Mouse (Mus musculus) layer of hippocampus, adult 2 months (tissue): ENCODE data around the gene Ccdc142. TPM values are rescaled to one million over a fixed set of nuclear protein-coding genes. Genes with fewer than 3 reads are reported as not detected.

Source experiments
- DNase-seq, 2 experiments: peaks; one replicate each; pipeline ENCODE4 v3.0.0; 2022; ENCODE audit warnings: low spot score in 2 of 2
- H3K27ac ChIP-seq: fragments of 200-600 bp; 2 replicates; pipeline ENCODE4 v1.8.1; 2022
- H3K4me3 ChIP-seq: fragments of 200-600 bp; 2 replicates; pipeline ENCODE4 v1.8.1; 2022; ENCODE audit warnings: mild to moderate bottlenecking
- CTCF ChIP-seq: fragments of 200-600 bp; conservative IDR thresholded peaks from 2 replicates; pipeline ENCODE4 v1.8.1; 2022; ENCODE audit warnings: antibody characterized with exemption, mild to moderate bottlenecking, moderate library complexity
- total RNA-seq, 2 experiments: library from RNA; stranded (reverse); gene quantifications; 2 replicates each; pipeline ENCODE4 v1.2.3; 2021

Ccdc142 gene
- total RNA-seq, 2 experiments from 2014 or later: 7.7 to 9.1 TPM

DNA sequence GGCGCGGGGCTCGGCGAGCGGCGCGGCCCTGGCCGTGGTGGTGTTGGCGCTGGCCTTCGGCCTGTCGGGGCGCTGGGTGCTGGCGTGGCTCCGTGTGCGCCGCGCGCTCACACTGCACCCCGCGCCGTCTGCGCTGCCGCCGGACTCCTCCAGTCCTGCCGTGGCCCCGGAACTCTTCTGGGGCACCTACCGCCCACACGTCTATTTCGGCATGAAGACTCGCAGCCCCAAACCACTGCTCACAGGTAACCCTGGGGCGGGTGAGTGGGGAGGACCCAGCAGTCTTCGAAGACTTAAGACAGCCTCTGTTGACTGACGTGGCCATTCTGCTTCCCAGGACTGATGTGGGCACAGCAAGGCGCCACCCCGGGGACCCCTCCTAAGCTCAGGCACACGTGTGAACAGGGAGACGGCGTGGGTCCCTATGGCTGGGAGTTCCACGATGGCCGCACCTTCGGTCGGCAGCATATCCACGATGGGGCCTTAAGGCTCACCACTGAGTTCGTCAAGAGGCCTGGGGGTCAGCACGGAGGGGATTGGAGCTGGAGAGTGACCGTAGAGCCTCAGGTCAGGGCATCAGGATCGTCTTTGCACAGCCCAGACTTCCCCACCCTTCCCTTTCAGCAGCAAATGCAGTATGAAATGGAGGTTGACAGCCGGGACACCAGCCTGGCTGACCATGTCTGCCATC, 14.4 kb downstream of the Ccdc142 start:
- H3K4me3 ChIP-seq: peak overlapping the region; percentile 88
- no peak for TF ChIP-seq CTCF
- peak overlapping the region; percentile 84 for H3K27ac ChIP-seq
- DNase-seq: no peak

GRCm38 (mm10) chr6:83116373-83117164, 15.2 kb downstream of the Ccdc142 start:
- H3K27ac ChIP-seq: peak overlapping the region; percentile 84
- H3K4me3 ChIP-seq: peak overlapping the region; percentile 88
- no peak for DNase-seq
- TF ChIP-seq CTCF: no peak

- no peak for DNase-seq
- TF ChIP-seq CTCF: no peak
- no peak overlapping the region for H3K27ac ChIP-seq
These were observed 15.7 kb downstream of the Ccdc142 start for GRCm38 (mm10) chr6:83117165-83117438.

GRCm38 (mm10) chr6:83117616-83118015, 16.2 kb downstream of the Ccdc142 start:
- Histone ChIP-seq H3K4me3 (no peak overlapping the region), H3K27ac (no peak overlapping the region)
- no peak for TF ChIP-seq CTCF
- DNase-seq: no peak

More at GRCm38 (mm10) chr6:83117165-83117438, 15.7 kb downstream of the Ccdc142 start:
- H3K4me3 ChIP-seq: no peak overlapping the region

DNA sequence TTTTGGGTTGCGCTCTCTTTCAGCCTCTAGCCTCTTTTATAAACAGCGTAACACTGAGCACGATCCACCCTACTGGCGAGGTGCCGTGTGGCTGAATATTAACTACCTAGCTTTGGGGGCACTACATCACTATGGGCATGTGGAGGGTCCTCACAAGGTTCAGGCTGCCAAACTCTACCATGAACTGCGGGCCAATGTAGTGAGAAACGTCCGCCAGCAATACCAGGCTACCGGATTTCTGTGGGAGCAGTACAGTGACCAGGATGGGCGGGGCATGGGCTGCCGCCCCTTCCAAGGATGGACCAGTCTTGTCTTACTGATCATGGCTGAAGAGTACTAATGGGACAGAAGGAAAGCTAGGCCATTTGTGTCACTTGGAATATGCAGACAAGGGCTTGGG, 17.0 kb downstream of the Ccdc142 start:
- no peak overlapping the region for H3K4me3 ChIP-seq
- DNase-seq: no peak
- TF ChIP-seq CTCF: no peak
- no peak overlapping the region for H3K27ac ChIP-seq

GRCm38 (mm10) chr6:83118825-83119733, 17.7 kb downstream of the Ccdc142 start:
- Histone ChIP-seq H3K4me3 (no peak overlapping the region), H3K27ac (no peak overlapping the region)
- DNase-seq: no peak
- no peak for TF ChIP-seq CTCF

GRCm38 (mm10) chr6:83119734-83120051, 18.3 kb downstream of the Ccdc142 start:
- TF ChIP-seq CTCF: no peak
- DNase-seq: no peak
- Histone ChIP-seq H3K27ac (no peak overlapping the region), H3K4me3 (no peak overlapping the region)

DNA sequence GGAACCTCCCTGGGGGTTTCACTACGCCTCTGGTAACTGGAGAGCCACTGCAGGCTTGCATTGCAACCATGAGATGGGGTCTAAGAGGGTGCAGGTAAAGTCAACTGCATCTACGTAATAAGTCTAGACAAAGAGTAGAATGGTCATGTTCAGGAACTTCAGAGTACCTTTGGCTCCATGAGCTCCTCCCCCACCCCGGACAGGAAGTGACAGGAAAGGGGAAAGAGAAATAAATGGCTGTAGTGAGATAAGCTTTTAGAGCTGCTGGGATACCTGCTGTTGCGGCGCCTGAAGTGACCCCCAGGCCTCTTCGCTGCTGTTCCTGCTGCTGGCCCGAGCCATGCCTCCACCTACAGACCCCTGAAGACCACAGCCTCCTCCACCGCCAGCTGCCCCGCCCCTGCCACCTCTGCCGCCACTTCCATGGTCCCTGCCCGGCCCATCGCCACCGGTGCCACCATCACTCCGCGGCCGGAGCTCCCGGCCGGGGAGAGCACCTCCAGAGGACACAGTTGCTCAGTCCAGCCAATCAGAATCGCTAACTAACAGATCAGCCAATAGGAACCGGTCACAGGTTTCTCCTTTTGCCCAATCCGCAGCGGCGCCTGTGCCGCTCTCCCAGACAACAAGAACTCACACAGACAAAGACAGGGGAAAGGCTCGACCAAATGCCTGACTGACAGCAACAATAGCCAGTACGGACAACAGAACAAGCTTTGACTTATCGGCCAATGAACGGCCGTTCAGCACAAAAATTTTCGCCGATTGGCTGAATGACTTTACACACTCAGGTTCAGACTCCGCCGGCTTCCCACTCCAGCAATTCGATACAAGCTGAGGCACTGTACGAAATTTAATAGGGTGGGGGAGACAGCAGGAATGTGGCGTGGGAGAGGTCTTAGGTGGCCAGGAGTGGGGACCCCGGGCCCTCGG, 19.8 kb downstream of the Ccdc142 start, which contains the start of gene Wbp1:
Gene Wbp1 (minus strand): TSS at position 630 of the 933 bp plus-strand sequence.
- H3K27ac ChIP-seq: peak within 1 kb of the TSS; percentile 89
- peak; percentile 90 to 98 for DNase-seq
- peak within 1 kb of the TSS; percentile 72 for H3K4me3 ChIP-seq
- TF ChIP-seq CTCF: peak; percentile 34; the same call in 1 of the 2 replicates

GRCm38 (mm10) chr6:83121863-83122710, 20.7 kb downstream of the Ccdc142 start:
- H3K4me3 ChIP-seq: peak overlapping the region; percentile 72
- TF ChIP-seq CTCF: peak; percentile 15; the same call in 1 of the 2 replicates
- peak in 1 of 2 experiments; percentile 10 for DNase-seq
- H3K27ac ChIP-seq: peak overlapping the region; percentile 86

- no peak overlapping the region for H3K4me3 ChIP-seq
These were observed 21.6 kb downstream of the Ccdc142 start for GRCm38 (mm10) chr6:83122961-83123360.

GRCm38 (mm10) chr6:83124851-83125312, 23.5 kb downstream of the Ccdc142 start:
- DNase-seq: peak; percentile 88 to 89
- TF ChIP-seq CTCF: no peak
- peak overlapping the region; percentile 96 for H3K4me3 ChIP-seq
- H3K27ac ChIP-seq: peak overlapping the region; percentile 84

More at GRCm38 (mm10) chr6:83122961-83123360, 21.6 kb downstream of the Ccdc142 start:
- DNase-seq: no peak
- no peak overlapping the region for H3K27ac ChIP-seq
- TF ChIP-seq CTCF: no peak
